Mouse (Mus musculus) limb, embryonic 13.5 days (tissue): Measurements from ENCODE around the gene Tubb2a. TPM values are rescaled to one million over a fixed set of nuclear protein-coding genes. Genes with fewer than 3 reads are reported as not detected.

Experiments used
- ATAC-seq: fragments of 200-750 bp; cut with Nextera tagmentation; 2 replicates; pipeline ENCODE4 v1.8.0; 2017; ENCODE audit warnings: low read depth, moderate number of reproducible peaks, moderate TSS enrichment; ENCODE audit not compliant: low FRiP score
- H3K27ac ChIP-seq: fragments of 300-500 bp; sonication (generic); 2 replicates; pipeline ENCODE4 v1.5.1; 2015; ENCODE audit warnings: inconsistent platforms, mild to moderate bottlenecking, moderate library complexity
- H3K27me3 ChIP-seq: fragments of 300-500 bp; sonication (generic); 2 replicates; pipeline ENCODE4 v1.6.1; 2015; ENCODE audit warnings: mild to moderate bottlenecking, inconsistent platforms
- H3K36me3 ChIP-seq: fragments of 300-500 bp; sonication (generic); 2 replicates; pipeline ENCODE4 v1.6.1; 2015; ENCODE audit warnings: inconsistent platforms, mild to moderate bottlenecking, moderate library complexity
- H3K4me1 ChIP-seq: fragments of 300-500 bp; sonication (generic); 2 replicates; pipeline ENCODE4 v1.6.1; 2015; ENCODE audit warnings: inconsistent platforms
- H3K4me2 ChIP-seq: fragments of 300-500 bp; sonication (generic); replicated peaks from 2 replicates; pipeline ENCODE4 v1.6.1; 2015; ENCODE audit warnings: inconsistent platforms, mild to moderate bottlenecking, moderate library complexity
- H3K4me3 ChIP-seq: fragments of 300-500 bp; sonication (generic); 2 replicates; pipeline ENCODE4 v1.5.1; 2015; ENCODE audit warnings: moderate library complexity, mild to moderate bottlenecking, inconsistent platforms
- H3K9ac ChIP-seq: fragments of 300-500 bp; sonication (generic); 2 replicates; pipeline ENCODE4 v1.6.1; 2015; ENCODE audit warnings: mild to moderate bottlenecking, inconsistent platforms
- H3K9me3 ChIP-seq: fragments of 300-500 bp; sonication (generic); 2 replicates; pipeline ENCODE4 v1.6.1; 2016; ENCODE audit warnings: inconsistent platforms
- WGBS: fragments of 180-500 bp; shearing (Covaris S2); methylation state at CpG from one replicate; pipeline ENCODE4 v1.1.7; 2015; 5-methylcytosine and 5-hydroxymethylcytosine counted together
- polyA plus RNA-seq: library from polyadenylated mRNA; unstranded; fragments of >200 nt; fragmentation: Nextera tagmentation; extraction: Ambion mirVana; gene quantifications from 2 replicates; pipeline ENCODE4 v1.2.1, GENCODE M21; 2015

Gene Tubb2a
- polyA plus RNA-seq, 1 experiment from 2014 or later, result 150 TPM

DNA sequence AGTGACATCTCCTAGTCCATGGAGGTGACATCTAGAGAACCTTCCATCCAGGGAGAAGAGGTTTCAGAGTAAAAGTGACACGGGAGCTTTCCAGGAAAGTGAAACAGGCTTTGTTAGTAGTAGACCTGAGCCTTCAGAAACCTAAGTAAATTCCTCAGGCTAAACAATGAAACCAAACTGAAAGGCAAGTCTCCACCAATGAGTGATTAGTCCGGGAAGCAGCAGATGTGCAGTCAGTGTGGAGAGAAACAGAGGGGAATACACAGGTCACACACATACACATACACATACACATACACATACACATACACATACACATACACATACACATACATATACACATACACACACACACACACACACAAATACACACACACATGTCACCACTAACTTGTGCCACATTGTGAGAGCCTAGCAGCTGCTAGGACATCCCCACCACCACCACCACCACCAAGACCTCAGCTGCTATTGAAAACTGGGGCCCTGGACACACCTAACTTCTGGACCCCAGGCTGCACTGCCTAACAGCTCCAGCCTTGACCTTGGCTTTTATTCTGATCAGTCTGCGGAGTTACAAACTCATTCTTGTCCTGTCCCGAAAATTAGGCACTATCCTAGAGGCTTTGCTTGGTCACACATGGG lies 31.3 kb upstream of the Tubb2a start:
- Histone ChIP-seq H3K27me3 (no peaks in the 10 kb centered on the region), H3K4me3 (no peak overlapping the region), H3K4me2 (no peak overlapping the region), H3K27ac (no peak overlapping the region), H3K36me3 (no peaks in the 10 kb centered on the region), H3K4me1 (no peaks in the 10 kb centered on the region), H3K9me3 (no peaks in the 10 kb centered on the region), H3K9ac (no peak overlapping the region)
- no peak for ATAC-seq
- WGBS, result 84% methylated on average over 4 of the region's 4 CpGs

DNA sequence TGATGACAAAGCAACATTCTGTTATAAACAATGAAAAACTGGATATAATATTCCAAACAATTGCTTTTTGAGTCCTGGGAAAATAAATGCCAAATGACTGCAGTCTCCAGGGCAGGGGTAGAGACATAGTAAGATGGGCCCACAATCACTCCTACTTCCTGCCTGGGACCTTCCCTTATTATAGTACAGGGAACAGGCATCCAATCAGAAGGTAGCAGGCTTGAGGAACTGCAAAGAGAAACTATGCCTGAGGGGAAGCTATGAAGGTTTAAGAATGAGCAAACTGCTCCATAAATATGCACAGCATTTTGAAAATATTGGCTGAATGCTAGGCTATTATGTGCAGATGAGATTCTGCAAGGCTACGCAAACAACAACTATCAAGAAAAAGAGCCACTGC lies 29.2 kb upstream of the Tubb2a start:
- 91% methylated on average over 1 of the region's 1 CpGs for WGBS
- no peaks in the 10 kb centered on the region for H3K9me3 ChIP-seq

DNA sequence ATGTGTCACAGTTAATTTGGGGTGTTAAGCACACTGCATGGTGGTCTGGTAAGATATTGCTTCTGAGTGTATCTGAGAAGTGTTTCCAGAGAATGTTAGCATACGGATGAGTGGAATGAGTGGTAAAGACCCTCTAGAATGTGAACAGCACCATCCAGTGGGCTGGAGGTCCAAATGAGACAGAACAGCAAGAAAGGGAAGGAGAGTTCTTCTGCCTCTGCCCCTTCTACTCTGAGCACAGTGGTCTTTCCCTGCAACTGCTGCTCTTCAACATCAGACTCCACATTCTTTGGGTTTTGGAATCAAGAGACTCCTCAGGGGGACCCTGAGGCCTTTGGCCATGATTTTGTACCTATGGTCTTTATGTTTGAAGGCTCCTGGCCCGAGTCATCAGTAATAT lies 28.4 kb upstream of the Tubb2a start:
- Histone ChIP-seq H3K4me2 (no peak overlapping the region), H3K4me1 (no peaks in the 10 kb centered on the region), H3K9ac (no peak overlapping the region), H3K36me3 (no peaks in the 10 kb centered on the region), H3K4me3 (no peak overlapping the region), H3K9me3 (no peaks in the 10 kb centered on the region), H3K27ac (no peak overlapping the region), H3K27me3 (no peaks in the 10 kb centered on the region)
- ATAC-seq, result no peak
- WGBS, result 86% methylated on average over 2 of the region's 2 CpGs

More for the DNA sequence above, 29.2 kb upstream of the Tubb2a start:
- Histone ChIP-seq H3K4me3 (no peak overlapping the region), H3K4me2 (no peak overlapping the region), H3K27ac (no peak overlapping the region), H3K27me3 (no peaks in the 10 kb centered on the region), H3K9ac (no peak overlapping the region), H3K36me3 (no peaks in the 10 kb centered on the region), H3K4me1 (no peaks in the 10 kb centered on the region)
- ATAC-seq, result no peak

DNA sequence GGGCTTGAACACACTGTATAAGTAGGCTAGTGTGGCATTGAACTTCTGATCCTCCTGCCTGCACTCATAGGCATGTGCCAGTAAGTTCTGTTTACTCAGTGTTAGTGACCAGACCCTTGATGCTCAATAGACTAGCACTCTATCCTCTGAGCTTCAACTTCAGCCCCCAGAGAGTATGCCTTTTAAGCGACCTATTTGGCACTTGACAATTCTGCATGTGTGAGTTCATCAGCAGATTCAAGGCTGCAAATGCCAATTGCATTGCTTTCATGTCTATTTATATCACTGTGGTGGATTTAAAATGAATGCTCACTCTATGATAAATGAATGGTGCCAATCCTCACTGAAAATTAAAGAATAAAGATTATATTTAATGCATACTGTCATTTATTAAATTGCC lies 27.6 kb upstream of the Tubb2a start:
- 75% methylated on average over 1 of the region's 1 CpGs for WGBS
- no peaks in the 10 kb centered on the region for H3K9me3 ChIP-seq
- no peak overlapping the region for H3K27ac ChIP-seq
- H3K4me3 ChIP-seq, result no peak overlapping the region
- no peak overlapping the region for H3K9ac ChIP-seq
- H3K36me3 ChIP-seq, result no peaks in the 10 kb centered on the region
- no peaks in the 10 kb centered on the region for H3K27me3 ChIP-seq
- no peaks in the 10 kb centered on the region for H3K4me1 ChIP-seq
- no peak overlapping the region for H3K4me2 ChIP-seq
- ATAC-seq, result no peak

DNA sequence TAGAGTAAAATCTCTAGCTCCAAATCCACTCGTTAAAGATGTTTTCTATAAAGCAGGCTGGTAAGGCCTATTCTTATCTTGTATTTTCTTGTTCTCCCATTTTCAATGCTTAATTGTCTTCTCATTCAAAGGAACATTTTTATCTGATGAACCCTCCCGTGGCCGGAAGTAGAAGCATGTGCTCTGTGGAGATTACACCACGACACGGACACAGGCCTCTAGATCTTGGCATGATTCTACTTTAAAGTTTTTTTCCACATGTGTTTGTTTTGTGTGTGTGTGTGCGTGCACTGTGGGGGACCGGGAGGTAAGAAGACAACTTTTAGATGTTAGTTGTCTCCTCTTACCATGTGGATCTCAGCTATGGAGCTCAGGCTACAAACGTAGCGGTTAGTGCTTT lies 24.1 kb upstream of the Tubb2a start:
- H3K4me2 ChIP-seq, result no peak overlapping the region
- H3K9me3 ChIP-seq, result no peaks in the 10 kb centered on the region
- 91% methylated on average over 9 of the region's 9 CpGs for WGBS
- no peak overlapping the region for H3K27ac ChIP-seq
- no peak for ATAC-seq
- no peak overlapping the region for H3K9ac ChIP-seq
- no peaks in the 10 kb centered on the region for H3K36me3 ChIP-seq
- H3K4me3 ChIP-seq, result no peak overlapping the region
- no peaks in the 10 kb centered on the region for H3K27me3 ChIP-seq
- H3K4me1 ChIP-seq, result no peaks in the 10 kb centered on the region

DNA sequence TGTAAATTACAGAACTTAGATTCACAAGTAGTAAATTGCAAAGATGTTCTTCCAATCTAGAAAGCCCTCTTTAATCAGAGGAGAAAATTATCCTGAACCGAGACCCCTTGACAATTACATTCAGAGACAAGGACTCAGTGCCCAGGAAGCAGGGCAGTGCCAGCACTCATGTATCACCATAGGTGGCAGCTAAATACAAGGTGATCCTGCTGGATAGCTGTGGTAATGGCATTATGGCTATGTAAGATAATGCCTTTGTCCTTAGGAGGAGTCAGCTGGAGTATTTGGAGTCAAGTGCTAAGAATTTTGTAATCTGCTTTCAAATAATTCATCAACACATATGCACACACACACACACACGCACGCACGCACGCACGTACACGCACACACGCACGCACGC lies 23.4 kb upstream of the Tubb2a start:
- Histone ChIP-seq H3K4me1 (0 out of 2 replicates have a peak, but pooled peaks cover 3% of the 10 kb centered on the region), H3K27me3 (no peaks in the 10 kb centered on the region), H3K36me3 (no peaks in the 10 kb centered on the region), H3K9ac (no peak overlapping the region), H3K4me3 (no peak overlapping the region), H3K4me2 (no peak overlapping the region), H3K27ac (no peak overlapping the region), H3K9me3 (no peaks in the 10 kb centered on the region)
- no peak for ATAC-seq
- 92% methylated on average over 10 of the region's 10 CpGs for WGBS

DNA sequence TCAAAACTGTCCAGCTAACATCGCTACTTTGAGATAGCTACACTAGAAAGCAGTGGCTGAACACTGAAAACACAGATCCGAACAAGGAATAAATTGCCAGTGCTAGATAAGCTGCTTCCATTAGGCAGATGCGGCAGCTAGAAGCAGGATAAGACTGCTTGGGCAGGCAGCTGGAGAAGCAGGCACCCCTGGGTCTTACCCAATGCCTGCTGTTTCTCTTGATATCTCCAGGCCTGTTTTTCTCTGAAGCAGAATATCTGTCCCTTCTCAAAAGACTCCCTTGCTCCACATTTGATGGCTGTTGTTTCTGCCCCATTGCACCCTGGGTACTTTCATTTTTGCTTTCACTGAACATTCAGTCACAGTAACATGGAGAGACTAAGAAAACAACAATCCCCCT lies 22.9 kb upstream of the Tubb2a start:
- no peak overlapping the region for H3K9ac ChIP-seq
- ATAC-seq, result no peak
- 86% methylated on average over 3 of the region's 3 CpGs for WGBS
- no peaks in the 10 kb centered on the region for H3K9me3 ChIP-seq
- H3K36me3 ChIP-seq, result no peaks in the 10 kb centered on the region
- no peak overlapping the region for H3K4me3 ChIP-seq
- 0 out of 2 replicates have a peak, but pooled peaks cover 3% of the 10 kb centered on the region for H3K4me1 ChIP-seq
- no peaks in the 10 kb centered on the region for H3K27me3 ChIP-seq
- H3K4me2 ChIP-seq, result no peak overlapping the region
- no peak overlapping the region for H3K27ac ChIP-seq

DNA sequence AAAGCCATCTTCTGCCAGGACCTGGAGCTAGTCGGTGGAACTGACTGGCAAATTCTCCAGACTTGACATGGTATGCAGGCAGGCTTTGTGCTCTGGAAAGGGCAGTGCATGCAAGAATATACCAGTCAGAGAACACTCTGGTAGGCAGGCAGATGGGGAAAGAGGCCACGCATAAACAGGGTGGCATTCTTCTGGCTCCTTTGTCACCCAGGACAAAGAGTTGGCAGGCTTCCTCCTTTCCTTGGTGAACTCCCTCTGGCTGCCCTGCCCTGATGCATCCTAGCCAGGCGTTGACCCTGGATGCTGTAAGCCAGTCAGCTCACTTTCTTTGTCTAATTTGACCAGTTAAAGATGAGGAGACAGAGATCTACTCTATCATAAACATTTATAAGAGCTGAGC lies 19.3 kb upstream of the Tubb2a start:
- WGBS, result 84% methylated on average over 3 of the region's 3 CpGs
- H3K9ac ChIP-seq, result no peak overlapping the region
- no peak overlapping the region for H3K4me3 ChIP-seq
- no peak overlapping the region for H3K27ac ChIP-seq
- H3K27me3 ChIP-seq, result no peaks in the 10 kb centered on the region
- no peak for ATAC-seq
- no peaks in the 10 kb centered on the region for H3K36me3 ChIP-seq
- no peak overlapping the region for H3K4me2 ChIP-seq
- H3K4me1 ChIP-seq, result 0 out of 2 replicates have a peak, but pooled peaks cover 3% of the 10 kb centered on the region
- no peaks in the 10 kb centered on the region for H3K9me3 ChIP-seq

DNA sequence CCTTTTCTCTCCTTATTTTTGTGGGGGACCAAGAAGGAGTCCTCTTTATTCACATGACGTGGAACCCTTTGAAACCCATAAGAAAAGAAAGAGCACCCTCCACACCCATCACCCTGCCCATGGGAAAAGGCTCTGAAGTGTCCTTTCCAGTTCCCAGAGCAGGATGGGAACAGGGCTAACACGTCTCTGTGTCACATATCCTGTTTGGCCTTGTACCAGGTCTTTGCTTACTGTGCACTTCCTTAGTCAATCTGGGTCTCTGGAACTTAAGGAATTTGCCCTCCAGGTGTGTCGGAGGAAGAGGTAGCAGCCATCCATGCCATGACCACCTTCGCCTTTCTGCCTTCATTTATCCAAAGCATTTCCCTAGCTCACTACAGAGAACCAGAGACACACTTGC lies 18.6 kb upstream of the Tubb2a start:
- no peak overlapping the region for H3K4me3 ChIP-seq
- ATAC-seq, result no peak
- no peak overlapping the region for H3K4me2 ChIP-seq
- H3K9me3 ChIP-seq, result no peaks in the 10 kb centered on the region
- 68% methylated on average over 4 of the region's 4 CpGs for WGBS
- no peak overlapping the region for H3K27ac ChIP-seq
- no peak overlapping the region for H3K9ac ChIP-seq
- no peaks in the 10 kb centered on the region for H3K27me3 ChIP-seq
- no peaks in the 10 kb centered on the region for H3K36me3 ChIP-seq
- H3K4me1 ChIP-seq, result 0 out of 2 replicates have a peak, but pooled peaks cover 3% of the 10 kb centered on the region

DNA sequence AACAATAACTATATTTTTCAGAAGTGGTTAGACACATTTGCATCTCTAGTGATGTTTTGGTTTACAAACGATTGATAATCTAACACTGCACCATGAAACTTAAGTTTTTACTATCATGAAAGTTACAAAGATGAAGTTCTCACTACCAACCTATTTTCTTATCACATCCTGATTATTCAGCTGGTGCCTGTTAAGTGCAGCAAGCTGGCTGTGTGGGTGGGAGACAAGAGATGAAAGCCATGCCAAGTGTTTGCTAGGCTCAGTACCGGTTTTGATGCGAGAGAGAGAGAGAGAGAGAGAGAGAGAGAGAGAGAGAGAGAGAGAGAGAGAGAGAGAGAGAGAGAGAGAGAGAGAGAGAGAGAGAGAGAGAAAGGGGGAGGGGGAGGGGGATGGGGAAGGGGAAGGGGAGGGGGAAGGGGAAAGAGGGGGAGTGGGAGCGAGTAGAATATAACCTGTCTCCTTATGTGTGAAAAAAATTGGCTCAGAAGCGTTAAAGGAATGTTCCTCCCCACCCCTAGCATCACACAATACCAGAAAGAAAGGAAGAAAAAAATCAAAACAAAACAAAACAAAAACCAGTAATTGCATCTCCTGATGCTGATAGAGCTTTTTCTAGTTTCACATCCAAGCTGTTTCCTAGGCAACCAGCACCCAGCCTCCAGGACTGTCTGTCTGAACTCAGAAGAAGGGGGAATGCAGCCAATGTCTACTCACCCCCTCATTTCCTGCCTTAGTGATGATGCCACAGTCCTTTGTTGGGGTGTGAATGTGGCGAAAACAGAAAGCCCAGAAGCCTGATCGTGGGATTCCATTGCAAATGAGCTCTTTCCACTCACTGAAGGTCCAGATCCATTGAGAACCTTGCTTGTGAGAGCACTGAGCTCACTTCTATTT lies 18.0 kb upstream of the Tubb2a start:
- H3K9me3 ChIP-seq, result no peaks in the 10 kb centered on the region
- no peaks in the 10 kb centered on the region for H3K27me3 ChIP-seq
- H3K4me2 ChIP-seq, result no peak overlapping the region
- no peak for ATAC-seq
- no peak overlapping the region for H3K9ac ChIP-seq
- H3K36me3 ChIP-seq, result no peaks in the 10 kb centered on the region
- 0 out of 2 replicates have a peak, but pooled peaks cover 3% of the 10 kb centered on the region for H3K4me1 ChIP-seq
- H3K27ac ChIP-seq, result no peak overlapping the region
- H3K4me3 ChIP-seq, result no peak overlapping the region
- WGBS, result 57% methylated on average over 5 of the region's 7 CpGs

DNA sequence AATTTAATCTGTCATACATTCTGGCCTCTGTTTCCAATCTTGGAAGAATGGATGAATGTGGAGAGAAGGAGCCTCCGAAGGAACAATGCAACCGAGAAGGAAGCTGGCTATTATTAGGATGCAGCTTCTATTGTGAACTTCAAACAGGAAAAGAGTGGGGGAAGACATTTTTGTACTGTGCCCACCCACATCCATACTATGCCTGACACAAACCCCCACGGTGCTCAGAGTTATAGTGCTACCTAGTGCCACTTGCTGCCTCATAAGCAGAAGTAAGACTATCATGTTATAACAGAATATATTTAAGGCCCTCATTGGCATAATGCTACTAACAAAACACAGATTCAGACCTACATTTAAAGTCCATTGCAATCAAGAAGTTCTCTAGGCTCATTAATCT lies 11.6 kb upstream of the Tubb2a start:
- 72% methylated on average over 3 of the region's 3 CpGs for WGBS
- H3K4me2 ChIP-seq, result no peak overlapping the region
- no peaks in the 10 kb centered on the region for H3K27me3 ChIP-seq
- no peaks in the 10 kb centered on the region for H3K9me3 ChIP-seq
- no peak overlapping the region for H3K27ac ChIP-seq
- no peak overlapping the region for H3K4me3 ChIP-seq
- H3K4me1 ChIP-seq, result no peaks in the 10 kb centered on the region
- H3K36me3 ChIP-seq, result no peaks in the 10 kb centered on the region
- H3K9ac ChIP-seq, result no peak overlapping the region
- no peak for ATAC-seq

DNA sequence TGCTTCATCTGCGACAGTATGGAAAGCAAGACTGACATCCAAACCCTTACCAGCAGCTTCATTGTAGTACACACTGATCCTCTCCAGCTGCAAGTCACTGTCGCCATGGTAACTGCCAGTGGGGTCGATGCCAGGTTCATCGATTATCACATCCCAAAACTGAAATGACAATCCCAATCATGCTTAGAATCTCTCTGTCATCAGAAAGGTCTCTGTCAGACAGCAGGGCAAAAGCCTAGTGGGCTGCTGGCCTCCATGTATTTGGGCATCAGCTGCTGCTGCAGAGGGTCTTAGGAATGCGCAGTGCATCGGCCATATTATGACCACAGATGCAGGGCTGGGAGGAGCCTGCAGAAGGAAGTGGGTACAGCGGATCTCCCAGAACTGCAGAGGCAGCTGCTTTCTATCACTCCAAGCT lies 11.1 kb upstream of the Tubb2a start:
- WGBS, result 69% methylated on average over 7 of the region's 7 CpGs
- no peak for ATAC-seq
- Histone ChIP-seq H3K4me3 (no peak overlapping the region), H3K36me3 (no peaks in the 10 kb centered on the region), H3K27me3 (no peaks in the 10 kb centered on the region), H3K4me2 (no peak overlapping the region), H3K27ac (no peak overlapping the region; the same call in 1 of the 2 replicates), H3K9me3 (no peaks in the 10 kb centered on the region), H3K9ac (no peak overlapping the region), H3K4me1 (no peaks in the 10 kb centered on the region)
